Mouse (Mus musculus) kidney, adult 8-10 months (tissue): Measurements from ENCODE around the gene Gm21704.
"Not testable (repeated sequence)": the region's sequence is repeated elsewhere in the genome, so short reads cannot be mapped to it uniquely, and the experiment has no call there.

ENCODE experiments used
- DNase-seq, 2 experiments: peaks; one replicate each; pipeline ENCODE4 v3.0.0; 2022

Gm21704 gene

DNA sequence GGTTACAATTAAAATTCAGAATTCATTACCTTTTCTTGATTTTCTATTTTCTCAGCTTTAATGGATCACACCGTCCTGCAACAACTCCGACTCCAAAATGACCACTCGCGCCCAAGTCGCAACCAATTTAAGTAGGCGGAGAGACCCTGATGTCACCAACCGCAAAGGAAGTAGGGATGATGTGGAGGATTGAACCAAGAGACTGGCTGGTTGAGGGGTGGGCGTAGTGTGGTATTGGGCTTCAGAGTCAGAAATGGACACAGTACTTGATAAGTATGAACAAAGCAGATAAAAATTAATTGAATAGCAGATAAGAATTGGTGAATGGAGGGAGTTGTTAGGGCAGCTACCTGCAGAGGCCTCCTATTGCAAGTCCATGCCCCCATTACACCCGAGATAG lies at the start of gene Gm21704, which contains the start of gene Gm21708:
Gene Gm21704 (minus strand): TSS at position 101 of the 400 bp plus-strand sequence.
Gene Gm21708 (minus strand): TSS at position 101 of the 400 bp plus-strand sequence.
- DNase-seq: not testable (repeated sequence)

DNA sequence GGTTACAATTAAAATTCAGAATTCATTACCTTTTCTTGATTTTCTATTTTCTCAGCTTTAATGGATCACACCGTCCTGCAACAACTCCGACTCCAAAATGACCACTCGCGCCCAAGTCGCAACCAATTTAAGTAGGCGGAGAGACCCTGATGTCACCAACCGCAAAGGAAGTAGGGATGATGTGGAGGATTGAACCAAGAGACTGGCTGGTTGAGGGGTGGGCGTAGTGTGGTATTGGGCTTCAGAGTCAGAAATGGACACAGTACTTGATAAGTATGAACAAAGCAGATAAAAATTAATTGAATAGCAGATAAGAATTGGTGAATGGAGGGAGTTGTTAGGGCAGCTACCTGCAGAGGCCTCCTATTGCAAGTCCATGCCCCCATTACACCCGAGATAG lies 64.7 kb downstream of the Gm21704 start, which contains the start of gene Gm21693:
Gene Gm21693 (minus strand): TSS at position 101 of the 400 bp plus-strand sequence.
- not testable (repeated sequence) for DNase-seq

DNA sequence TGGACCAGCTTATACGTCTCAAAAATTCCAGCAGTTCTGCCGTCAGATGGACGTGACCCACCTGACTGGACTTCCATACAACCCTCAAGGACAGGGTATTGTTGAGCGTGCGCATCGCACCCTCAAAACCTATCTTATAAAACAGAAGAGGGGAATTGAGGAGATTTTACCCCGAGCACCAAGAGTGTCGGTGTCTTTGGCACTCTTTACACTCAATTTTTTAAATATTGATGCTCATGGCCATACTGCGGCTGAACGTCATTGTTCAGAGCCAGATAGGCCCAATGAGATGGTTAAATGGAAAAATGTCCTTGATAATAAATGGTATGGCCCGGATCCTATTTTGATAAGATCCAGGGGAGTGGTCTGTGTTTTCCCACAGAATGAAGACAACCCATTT lies 69.3 kb downstream of the Gm21704 start:
- DNase-seq: peak; percentile 5 to 8
